Mouse (Mus musculus) ES-Bruce4 (cell line): ENCODE measurements around the gene Pms2.

Experiments
- CTCF ChIP-seq: IDR thresholded peaks from one replicate; pipeline ENCODE4 v1.8.1; 2011; ENCODE audit warnings: low read depth, low read length
- POLR2A ChIP-seq: IDR thresholded peaks from one replicate; pipeline ENCODE4 v1.8.1; 2011; ENCODE audit warnings: low read length; ENCODE audit not compliant: insufficient read depth

DNA sequence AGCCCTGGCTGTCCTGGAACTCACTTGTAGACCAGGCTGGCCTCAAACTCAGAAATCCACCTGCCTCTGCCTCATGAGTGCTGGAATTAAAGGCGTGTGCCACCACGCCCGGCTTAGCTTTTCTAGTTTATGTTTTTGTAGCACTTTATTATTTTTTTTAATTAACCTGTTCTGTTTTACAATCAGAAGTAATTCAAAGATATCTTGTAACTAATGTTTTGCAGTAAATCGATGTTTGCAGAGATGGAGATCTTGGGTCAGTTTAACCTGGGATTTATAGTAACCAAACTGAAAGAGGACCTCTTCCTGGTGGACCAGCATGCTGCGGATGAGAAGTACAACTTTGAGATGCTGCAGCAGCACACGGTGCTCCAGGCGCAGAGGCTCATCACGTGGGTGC, 18.1 kb downstream of the Pms2 start, which contains the start of gene Gm42421:
- TF ChIP-seq CTCF (no peak), POLR2A (no peak)
